Mouse (Mus musculus) liver, postnatal 0 days (tissue): ENCODE measurements around the gene Ppp5c.

Source experiments
- CTCF ChIP-seq: sonication (generic); IDR thresholded peaks from 2 replicates; pipeline ENCODE4 v1.5.1; 2016; ENCODE audit warnings: antibody characterized with exemption, low read depth
- EP300 ChIP-seq: IDR thresholded peaks from 2 replicates; pipeline ENCODE4 v1.6.1; 2016; ENCODE audit warnings: antibody characterized with exemption, low read depth, mild to moderate bottlenecking

DNA sequence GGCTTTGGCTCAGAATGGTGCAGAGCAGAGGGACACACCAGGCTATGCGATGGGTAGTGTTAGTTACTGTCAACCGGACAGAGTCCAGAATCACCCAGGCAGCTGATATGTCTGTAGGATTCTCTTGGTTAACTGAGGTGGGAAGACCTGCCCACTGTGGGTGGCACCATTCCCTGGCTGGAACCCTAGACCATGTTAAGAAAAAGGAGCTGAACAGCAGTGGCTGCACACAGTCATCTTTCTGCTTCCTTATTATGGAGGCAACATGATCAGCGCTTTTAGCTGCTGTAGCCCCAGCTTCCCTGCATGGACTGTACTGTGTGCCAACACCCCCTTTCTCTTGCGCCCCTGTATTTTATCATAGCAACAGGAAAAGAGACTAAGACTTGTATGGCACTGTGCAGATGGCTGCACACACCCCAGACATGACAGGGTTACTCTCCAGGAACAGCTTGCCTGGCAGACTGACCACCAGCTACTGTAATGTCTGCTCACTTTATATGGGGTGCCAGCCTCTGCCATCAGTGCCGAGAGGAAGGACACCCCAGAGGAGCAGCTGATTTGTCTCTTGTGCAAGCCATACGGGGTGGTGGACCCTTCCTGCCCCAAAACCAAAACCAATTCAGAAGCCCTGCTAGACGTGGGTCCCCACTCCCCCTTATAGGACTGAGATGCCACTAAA is 15.7 kb downstream of the Ppp5c start:
- TF ChIP-seq CTCF (no peak), EP300 (no peak)
